Mouse (Mus musculus) bone marrow, adult 2 months (tissue): ENCODE measurements around the gene A130010J15Rik.

Experiments
- CTCF ChIP-seq: fragments of 200-500 bp; IDR thresholded peaks from 2 replicates; pipeline ENCODE4 v1.5.1; 2011; ENCODE audit warnings: low read length, control low read depth; ENCODE audit not compliant: control insufficient read depth, insufficient read depth
- POLR2A ChIP-seq: fragments of 200-500 bp; IDR thresholded peaks from 2 replicates; pipeline ENCODE4 v1.6.1; 2011; ENCODE audit warnings: low read depth, mild to moderate bottlenecking, control low read depth, low read length, borderline replicate concordance; ENCODE audit not compliant: control insufficient read depth

- no peak for TF ChIP-seq CTCF
- TF ChIP-seq POLR2A, result no peak
Observed at GRCm38 (mm10) chr1:193226724-193227522, 59.1 kb downstream of the A130010J15Rik start.
